Mouse (Mus musculus) hindbrain, postnatal 0 days (tissue): ENCODE data around the gene Jagn1. TPM values are rescaled to one million over a fixed set of nuclear protein-coding genes. Genes with fewer than 3 reads are reported as not detected.

Experiments
- ATAC-seq: fragments of 200-750 bp; cut with Nextera tagmentation; 2 replicates; pipeline ENCODE4 v1.8.0; 2017; ENCODE audit warnings: mild to moderate bottlenecking, moderate TSS enrichment, moderate library complexity
- DNase-seq: peaks from one replicate; pipeline ENCODE4 v3.0.0-alpha.2; 2015; ENCODE audit warnings: low spot score
- H3K27ac ChIP-seq: fragments of 300-500 bp; sonication (generic); 2 replicates; pipeline ENCODE4 v1.5.1; 2014; ENCODE audit warnings: mild to moderate bottlenecking
- H3K27me3 ChIP-seq: fragments of 300-500 bp; sonication (generic); 2 replicates; pipeline ENCODE4 v1.6.1; 2014; ENCODE audit warnings: low read length, mixed read lengths; ENCODE audit not compliant: insufficient read depth
- H3K36me3 ChIP-seq: fragments of 300-500 bp; sonication (generic); 2 replicates; pipeline ENCODE4 v1.6.1; 2014; ENCODE audit warnings: low read length, mixed read lengths; ENCODE audit not compliant: insufficient read depth
- H3K4me1 ChIP-seq: fragments of 300-500 bp; sonication (generic); 2 replicates; pipeline ENCODE4 v1.6.1; 2014; ENCODE audit warnings: antibody characterized with exemption, low read length, mixed read lengths; ENCODE audit not compliant: insufficient read depth
- H3K4me2 ChIP-seq: fragments of 300-500 bp; sonication (generic); 2 replicates; pipeline ENCODE4 v1.6.1; 2014; ENCODE audit warnings: low read depth, mild to moderate bottlenecking, low read length, moderate library complexity, mixed read lengths
- H3K4me3 ChIP-seq: fragments of 300-500 bp; sonication (generic); 2 replicates; pipeline ENCODE4 v1.5.1; 2014; ENCODE audit warnings: low read length
- H3K9ac ChIP-seq: fragments of 300-500 bp; sonication (generic); replicated peaks from 2 replicates; pipeline ENCODE4 v1.6.1; 2014; ENCODE audit warnings: mild to moderate bottlenecking, low read length, moderate library complexity, mixed read lengths
- H3K9me3 ChIP-seq: fragments of 300-500 bp; sonication (generic); 2 replicates; pipeline ENCODE4 v1.6.1; 2016; ENCODE audit warnings: low read length, mixed read lengths
- CTCF ChIP-seq: IDR thresholded peaks from 2 replicates; pipeline ENCODE4 v1.5.1; 2016; ENCODE audit warnings: antibody characterized with exemption, control low read depth, low read depth
- WGBS: fragments of 180-500 bp; shearing (Covaris S2); extraction: QIAGEN DNeasy Blood & Tissue Kit; methylation state at CpG from one replicate; pipeline ENCODE4 v1.1.7; 2014; 5-methylcytosine and 5-hydroxymethylcytosine counted together
- polyA plus RNA-seq: library from polyadenylated mRNA; unstranded; fragments of >200 nt; fragmentation: Nextera tagmentation; extraction: Ambion mirVana; gene quantifications from 2 replicates; pipeline ENCODE4 v1.2.1, GENCODE M21; 2015
- total RNA-seq: library from RNA; depleted of rRNA; stranded (reverse); fragments of >200 nt; gene quantifications from 2 replicates; pipeline ENCODE4 v1.2.3, GENCODE M21; 2014

Jagn1 gene
- total and polyA plus RNA-seq, 2 experiments from 2014 or later = 48.6 to 80.2 TPM

DNA sequence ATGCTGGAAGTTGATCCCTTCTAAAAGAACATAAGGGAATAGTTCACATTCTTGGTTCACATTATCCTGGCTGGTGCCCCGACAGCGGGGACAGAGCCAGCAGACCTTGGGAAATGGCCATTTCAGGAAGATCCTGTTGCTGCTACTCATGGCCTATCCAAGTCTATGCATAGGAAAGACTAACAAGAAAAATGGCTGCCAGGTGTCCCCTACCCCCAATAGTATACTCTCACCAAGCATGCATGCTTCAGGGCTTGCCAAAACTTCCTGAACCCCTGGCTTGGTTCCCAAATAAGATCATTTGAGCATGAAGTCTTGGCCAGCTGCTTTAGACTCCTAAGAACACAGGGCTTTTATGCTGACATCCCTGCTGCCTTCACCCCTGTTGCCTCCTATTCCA, 9.5 kb downstream of the Jagn1 start:
- Histone ChIP-seq H3K4me3 (no peak overlapping the region), H3K9me3 (no peaks in the 10 kb centered on the region), H3K36me3 (peaks cover 9% of the 10 kb centered on the region; the same call in 1 of the 2 replicates), H3K27ac (no peak overlapping the region), H3K4me1 (no peaks in the 10 kb centered on the region), H3K27me3 (no peaks in the 10 kb centered on the region), H3K4me2 (no peak overlapping the region), H3K9ac (0 out of 2 replicates have a peak overlapping the region, but pooled peaks have one; percentile 0)
- TF ChIP-seq CTCF = no peak
- WGBS = 52% methylated on average over 2 of the region's 2 CpGs
- ATAC-seq (no peak), DNase-seq (peak; percentile 76)

DNA sequence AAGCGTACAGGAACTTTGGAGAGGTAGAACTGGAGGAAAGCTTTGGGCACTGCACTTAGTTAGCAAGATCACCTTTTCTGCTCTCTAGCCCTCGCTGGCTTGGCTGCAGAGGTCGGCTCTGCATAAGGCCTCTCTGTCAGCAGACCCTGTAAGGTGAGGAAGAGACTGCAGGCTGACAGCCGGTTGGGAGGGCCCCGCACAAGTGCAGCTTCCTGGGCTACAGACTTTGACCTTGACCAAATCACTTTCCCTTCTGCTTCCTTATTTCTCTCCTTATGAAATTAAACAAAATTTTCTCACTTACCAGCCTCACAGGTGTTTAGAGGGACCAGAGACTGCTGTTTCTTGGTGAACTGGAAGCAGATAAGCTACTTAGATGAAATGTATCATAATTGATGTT, 12.6 kb downstream of the Jagn1 start:
- Histone ChIP-seq H3K36me3 (no peaks in the 10 kb centered on the region), H3K9ac (no peak overlapping the region), H3K4me1 (no peaks in the 10 kb centered on the region), H3K4me3 (no peak overlapping the region), H3K4me2 (no peak overlapping the region), H3K9me3 (no peaks in the 10 kb centered on the region), H3K27me3 (0 out of 2 replicates have a peak, but pooled peaks cover 3% of the 10 kb centered on the region), H3K27ac (no peak overlapping the region)
- DNase-seq (no peak), ATAC-seq (no peak)
- TF ChIP-seq CTCF = no peak
- 74% methylated on average over 5 of the region's 5 CpGs for WGBS

DNA sequence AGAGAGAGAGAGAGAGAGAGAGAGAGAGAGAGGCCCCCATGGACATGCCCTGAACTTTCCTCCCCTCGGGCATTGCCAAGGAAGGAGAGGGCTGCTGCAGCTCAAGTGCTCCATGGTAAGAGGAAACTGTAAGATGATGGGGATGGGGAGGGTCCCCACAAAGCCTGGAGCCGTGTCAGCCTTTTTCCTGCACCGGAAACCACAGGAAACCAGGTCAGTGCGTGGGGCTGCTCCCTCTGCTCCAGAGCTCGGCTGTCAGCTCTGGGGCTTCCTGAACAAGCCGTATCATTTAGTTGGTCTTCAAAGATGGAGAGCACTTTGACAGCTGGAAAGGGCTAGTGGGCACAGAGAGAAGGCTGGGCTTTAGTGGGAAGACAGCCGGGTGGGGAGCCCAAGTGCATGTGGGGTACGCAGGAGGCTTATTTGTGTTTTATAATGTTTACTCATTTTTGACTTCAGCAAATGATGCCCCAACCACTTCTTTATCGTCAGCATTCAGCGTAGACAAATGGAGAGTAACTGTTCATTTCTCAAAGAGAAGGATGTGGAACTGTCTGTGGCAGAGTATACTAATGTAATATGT, 15.7 kb downstream of the Jagn1 start, which contains the start of gene Il17re:
Gene Il17re (plus strand): TSS at position 533 of the 583 bp plus-strand sequence.
- no peak for TF ChIP-seq CTCF
- Histone ChIP-seq H3K4me2 (no peak within 1 kb of the TSS), H3K4me1 (no peaks in the 10 kb centered on the region), H3K36me3 (no peaks in the 10 kb centered on the region), H3K27me3 (0 out of 2 replicates have a peak, but pooled peaks cover 3% of the 10 kb centered on the region), H3K9ac (no peak within 1 kb of the TSS), H3K27ac (no peak within 1 kb of the TSS), H3K4me3 (no peak within 1 kb of the TSS), H3K9me3 (no peaks in the 10 kb centered on the region)
- 75% methylated on average over 10 of the region's 10 CpGs for WGBS
- no peak for DNase-seq
- no peak for ATAC-seq

DNA sequence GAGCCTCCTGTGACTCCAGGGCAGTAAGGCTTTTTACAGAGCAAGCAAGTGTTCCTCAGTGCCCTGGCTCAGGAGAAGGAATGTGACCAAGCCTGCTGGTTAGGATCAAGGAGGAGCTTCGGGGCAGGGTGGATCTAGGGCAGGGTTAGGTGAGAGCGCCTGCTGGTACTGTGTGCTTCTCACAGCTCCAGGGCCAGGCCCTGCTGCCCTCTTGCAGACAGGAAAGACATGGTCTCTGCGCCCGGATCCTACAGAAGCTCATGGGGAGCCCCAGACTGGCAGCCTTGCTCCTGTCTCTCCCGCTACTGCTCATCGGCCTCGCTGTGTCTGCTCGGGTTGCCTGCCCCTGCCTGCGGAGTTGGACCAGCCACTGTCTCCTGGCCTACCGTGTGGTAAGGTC, 16.3 kb downstream of the Jagn1 start:
- no peak for TF ChIP-seq CTCF
- no peak overlapping the region for H3K4me2 ChIP-seq
- no peak overlapping the region for H3K27ac ChIP-seq
- 0 out of 2 replicates have a peak, but pooled peaks cover 3% of the 10 kb centered on the region for H3K27me3 ChIP-seq
- H3K4me1 ChIP-seq = no peaks in the 10 kb centered on the region
- H3K9me3 ChIP-seq = no peaks in the 10 kb centered on the region
- no peaks in the 10 kb centered on the region for H3K36me3 ChIP-seq
- 64% methylated on average over 10 of the region's 10 CpGs for WGBS
- ATAC-seq (no peak), DNase-seq (no peak)
- H3K4me3 ChIP-seq = no peak overlapping the region
- no peak overlapping the region for H3K9ac ChIP-seq

DNA sequence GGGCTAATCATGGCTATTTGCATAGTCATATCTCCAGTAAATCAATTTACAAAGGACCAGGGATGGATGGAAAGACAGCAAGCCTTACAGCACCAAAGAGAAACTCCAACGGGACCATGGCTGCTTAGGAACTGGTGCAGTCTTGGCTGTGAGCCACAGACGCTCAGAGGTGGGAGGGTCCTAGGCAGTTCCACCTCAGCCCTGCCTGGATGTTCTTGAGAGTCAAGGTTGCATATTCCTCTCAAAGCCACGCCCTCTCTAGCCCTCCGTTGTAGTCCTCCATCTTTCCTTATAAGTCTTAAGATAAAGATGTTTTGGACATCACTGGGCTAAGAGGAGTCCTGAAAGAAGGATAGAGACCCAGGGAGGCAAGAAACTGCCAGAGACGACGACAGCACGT, 21.7 kb downstream of the Jagn1 start:
- Histone ChIP-seq H3K27me3 (0 out of 2 replicates have a peak, but pooled peaks cover 3% of the 10 kb centered on the region), H3K9ac (no peak overlapping the region), H3K27ac (no peak overlapping the region), H3K4me1 (peaks cover 4% of the 10 kb centered on the region; the same call in 1 of the 2 replicates), H3K36me3 (no peaks in the 10 kb centered on the region), H3K4me2 (no peak overlapping the region), H3K4me3 (no peak overlapping the region), H3K9me3 (no peaks in the 10 kb centered on the region)
- TF ChIP-seq CTCF = no peak
- DNase-seq (no peak), ATAC-seq (no peak)
- 67% methylated on average over 7 of the region's 7 CpGs for WGBS

DNA sequence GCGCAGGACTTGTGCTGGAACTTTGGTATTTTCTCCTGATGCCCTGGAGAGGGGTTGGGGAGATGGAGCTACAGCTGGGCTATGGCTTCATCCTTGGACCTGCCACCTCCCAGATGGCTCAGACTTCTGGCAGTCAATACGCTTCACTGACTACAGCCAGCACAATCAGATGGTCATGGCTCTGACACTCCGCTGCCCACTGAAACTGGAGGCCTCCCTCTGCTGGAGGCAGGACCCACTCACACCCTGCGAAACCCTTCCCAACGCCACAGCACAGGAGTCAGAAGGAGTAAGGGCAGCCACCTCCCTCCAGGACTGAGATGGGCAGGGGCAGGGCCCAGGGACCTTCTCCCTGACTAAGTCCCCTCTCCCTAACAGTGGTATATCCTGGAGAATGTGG, 23.2 kb downstream of the Jagn1 start:
- DNase-seq (peak; percentile 79), ATAC-seq (peak; percentile 66)
- Histone ChIP-seq H3K36me3 (no peaks in the 10 kb centered on the region), H3K4me3 (no peak overlapping the region), H3K27me3 (no peaks in the 10 kb centered on the region; the same call in 1 of the 2 replicates), H3K9ac (no peak overlapping the region), H3K4me2 (no peak overlapping the region), H3K27ac (no peak overlapping the region), H3K4me1 (peaks cover 9% of the 10 kb centered on the region; the same call in 1 of the 2 replicates), H3K9me3 (no peaks in the 10 kb centered on the region)
- 45% methylated on average over 5 of the region's 5 CpGs for WGBS
- TF ChIP-seq CTCF = peak; percentile 80

DNA sequence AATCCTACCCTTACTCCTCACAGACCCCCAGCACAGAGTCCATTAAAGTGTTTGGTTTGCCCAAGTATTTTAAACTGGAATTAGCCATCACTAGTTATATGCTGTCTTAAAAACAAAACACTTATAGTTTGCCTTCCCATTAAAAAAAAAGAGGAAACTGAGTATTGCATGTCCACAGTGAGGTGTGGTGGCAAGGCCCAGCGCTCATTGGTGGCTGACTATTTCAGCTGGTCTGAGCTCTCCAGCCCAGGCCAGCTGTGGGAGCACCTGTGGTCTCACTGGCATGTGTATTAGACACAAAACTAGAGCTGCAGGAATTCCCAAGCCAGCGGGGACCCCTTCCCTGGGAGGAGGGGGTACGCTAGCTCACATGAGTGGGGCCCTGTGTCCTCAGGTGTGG, 26.1 kb downstream of the Jagn1 start:
- Histone ChIP-seq H3K4me1 (peaks cover 9% of the 10 kb centered on the region; the same call in 1 of the 2 replicates), H3K4me3 (no peak overlapping the region), H3K27ac (no peak overlapping the region), H3K9ac (no peak overlapping the region), H3K9me3 (no peaks in the 10 kb centered on the region), H3K36me3 (no peaks in the 10 kb centered on the region), H3K4me2 (no peak overlapping the region), H3K27me3 (no peaks in the 10 kb centered on the region; the same call in 1 of the 2 replicates)
- ATAC-seq = no peak
- TF ChIP-seq CTCF = no peak
- 69% methylated on average over 3 of the region's 3 CpGs for WGBS
- DNase-seq = no peak
